Mouse (Mus musculus) spleen, postnatal 4 days (tissue): ENCODE data around the gene Cacna1c.
"Not testable (repeated sequence)": the region's sequence is repeated elsewhere in the genome, so short reads cannot be mapped to it uniquely, and the experiment has no call there.

Source experiments
- DNase-seq, 2 experiments: peaks; one replicate each; pipeline ENCODE4 v3.0.0; 2022; ENCODE audit warnings: low spot score in 2 of 2

Gene Cacna1c

GRCm38 (mm10) chr6:118594833-118595680 is 601.2 kb downstream of the Cacna1c start:
- DNase-seq: no peak

- no peak for DNase-seq
Measured at GRCm38 (mm10) chr6:118594070-118594469, 602.1 kb downstream of the Cacna1c start.

- DNase-seq: no peak
Measured at GRCm38 (mm10) chr6:118593377-118594061, 602.7 kb downstream of the Cacna1c start.

- DNase-seq: no peak
Measured at GRCm38 (mm10) chr6:118592662-118593376, 603.4 kb downstream of the Cacna1c start.

GRCm38 (mm10) chr6:118578741-118579140 is 617.5 kb downstream of the Cacna1c start:
- DNase-seq: not testable (repeated sequence)

GRCm38 (mm10) chr6:118574351-118574750 is 621.9 kb downstream of the Cacna1c start:
- no peak for DNase-seq

- DNase-seq: no peak
Measured at GRCm38 (mm10) chr6:118567816-118568215, 628.4 kb downstream of the Cacna1c start.

GRCm38 (mm10) chr6:118561745-118562609 is 634.2 kb downstream of the Cacna1c start, which contains the start of gene Ankrd26:
Gene Ankrd26 (minus strand): TSS chr6:118562226.
- DNase-seq: peak; percentile 93 to 97

- DNase-seq: no peak
Measured at GRCm38 (mm10) chr6:118561225-118561624, 635.0 kb downstream of the Cacna1c start.

- no peak for DNase-seq
Measured at GRCm38 (mm10) chr6:118538627-118539026, 657.6 kb downstream of the Cacna1c start.
